Mouse (Mus musculus) heart, postnatal 10 days (tissue): ENCODE results near the gene Cenpa. TPM values are rescaled to one million over a fixed set of nuclear protein-coding genes. Genes with fewer than 3 reads are reported as not detected.

Source experiments
- DNase-seq, 2 experiments: peaks; one replicate each; pipeline ENCODE4 v3.0.0; 2021
- intact Hi-C: fragments of 180-260 bp; cut with DNase I; formaldehyde crosslinking; loops from one replicate; pipeline ENCODE4 v1.15.1; 2025
- total RNA-seq, 2 experiments: library from RNA; stranded (reverse); gene quantifications; 2 replicates each; pipeline ENCODE4 v1.2.3; 2021

The Cenpa gene
- total RNA-seq, 2 experiments from 2014 or later, result 85.5 to 86.1 TPM

GRCm38 (mm10) chr5:30638041-30638440, 28.5 kb upstream of the Cenpa start:
- intact Hi-C loops, result loop anchor here (1.0 to 10.0 kb wide), 4 partner anchors 122 to 423 kb away; no protein-coding TSS in a partner anchor
- peak; percentile 90 to 91 for DNase-seq

DNA sequence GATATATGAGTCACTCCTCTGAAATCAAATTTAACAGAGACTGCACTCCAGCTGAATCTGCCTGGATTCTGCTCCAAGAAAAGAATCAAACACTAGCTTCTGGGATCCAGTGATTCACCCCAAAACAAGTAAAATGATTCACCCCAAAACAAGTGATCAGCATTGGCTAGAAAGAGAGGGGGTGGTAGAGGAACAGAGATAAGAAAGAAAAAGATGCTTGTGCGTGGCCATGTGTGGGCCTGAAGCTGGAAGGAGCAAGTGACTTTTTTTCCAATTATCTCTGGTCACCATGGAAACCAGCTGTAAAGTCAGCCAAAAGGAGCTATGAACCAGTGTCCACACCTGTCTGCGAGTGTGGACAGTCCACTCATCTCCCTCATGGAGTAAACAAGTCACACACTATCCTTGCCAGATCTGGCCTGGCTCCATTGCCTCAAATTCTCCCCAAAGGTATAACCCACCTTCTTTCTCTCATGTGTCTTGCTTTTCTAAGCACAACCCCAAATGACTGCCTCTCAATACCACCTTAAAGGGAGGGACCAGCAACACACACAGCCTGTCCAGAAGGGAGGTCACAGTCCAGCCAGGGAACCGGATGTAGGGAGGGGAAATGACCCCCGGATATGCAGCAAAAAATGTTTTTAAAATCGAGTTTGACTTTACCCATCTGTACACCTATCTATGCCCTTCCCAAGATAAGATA, 22.9 kb upstream of the Cenpa start:
- DNase-seq, result peak in 1 of 2 experiments; percentile 38
- intact Hi-C loops, result no loop called here

DNA sequence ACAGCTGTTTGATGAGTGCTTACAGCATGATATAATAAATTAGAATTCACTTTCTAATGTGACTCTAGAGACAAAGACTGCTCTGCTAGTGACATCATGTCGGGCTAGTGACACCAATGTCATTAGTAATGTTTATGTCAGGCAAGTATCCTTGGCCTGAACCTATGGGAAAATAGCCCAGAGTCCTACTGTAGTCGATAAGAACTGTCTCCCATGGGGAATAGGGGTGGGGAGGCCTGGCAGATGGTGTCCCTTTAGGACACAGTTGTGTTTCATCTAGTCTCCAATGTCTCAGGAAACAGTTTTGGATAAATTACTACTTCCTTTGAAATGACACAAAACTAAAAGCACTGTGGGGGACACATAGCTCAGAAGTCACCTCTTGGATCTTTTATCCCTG, 20.5 kb upstream of the Cenpa start:
- peak; percentile 63 to 67 for DNase-seq
- intact Hi-C loops, result no loop called here

- intact Hi-C loops, result no loop called here
- DNase-seq, result no peak
Measured at GRCm38 (mm10) chr5:30647396-30647795, 19.2 kb upstream of the Cenpa start.

GRCm38 (mm10) chr5:30647815-30648560, 18.6 kb upstream of the Cenpa start, which contains the start of gene Slc35f6:
Gene Slc35f6 (plus strand): TSS chr5:30647933.
- peak; percentile 96 for DNase-seq
- intact Hi-C loops, result no loop called here

GRCm38 (mm10) chr5:30649558-30649957, 17.0 kb upstream of the Cenpa start:
- intact Hi-C loops, result no loop called here
- no peak for DNase-seq

DNA sequence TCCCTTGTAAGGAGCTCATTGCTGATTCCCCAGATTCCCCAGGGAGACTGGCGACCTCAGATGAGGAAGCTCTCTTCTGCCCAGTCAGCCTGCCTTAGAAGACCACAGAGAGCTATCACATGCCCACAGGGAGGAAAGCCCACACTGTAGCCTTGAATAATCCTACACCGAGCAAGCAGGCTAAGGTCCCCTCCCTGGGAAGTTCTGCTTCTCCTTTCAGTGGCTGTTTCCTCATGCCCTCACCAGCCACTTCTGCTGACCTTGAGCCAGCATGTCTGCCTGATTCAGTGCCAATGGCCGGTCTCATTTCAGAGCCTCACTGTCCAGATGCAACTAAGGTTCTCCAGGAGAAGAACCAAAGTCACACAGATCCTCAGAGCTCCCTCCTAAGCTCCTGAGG, 15.8 kb upstream of the Cenpa start:
- DNase-seq, result peak; percentile 52 to 55
- intact Hi-C loops, result no loop called here

DNA sequence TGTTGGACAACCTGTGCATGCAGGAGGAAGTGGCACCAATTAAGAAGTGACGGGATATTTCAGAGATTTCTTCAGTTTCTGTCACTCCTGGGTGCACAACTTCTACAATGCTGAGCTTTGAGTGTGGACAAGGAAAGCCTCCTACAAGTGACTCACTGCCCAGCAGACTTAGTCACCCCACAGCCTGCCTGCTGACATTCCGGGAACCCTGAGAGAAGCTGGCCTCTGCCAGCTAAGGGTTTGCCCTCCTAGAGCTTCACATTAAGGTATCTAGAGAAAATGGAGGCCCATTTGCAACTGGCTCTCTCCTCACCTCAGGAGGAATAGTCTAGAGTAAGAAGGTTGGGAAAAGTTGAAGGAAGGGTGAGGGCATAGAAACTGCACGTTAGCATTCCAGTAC, 15.0 kb upstream of the Cenpa start:
- intact Hi-C loops, result no loop called here
- DNase-seq, result no peak

GRCm38 (mm10) chr5:30653246-30653645, 13.3 kb upstream of the Cenpa start:
- intact Hi-C loops, result no loop called here
- no peak for DNase-seq

GRCm38 (mm10) chr5:30655042-30655441, 11.5 kb upstream of the Cenpa start:
- DNase-seq, result no peak
- intact Hi-C loops, result no loop called here

DNA sequence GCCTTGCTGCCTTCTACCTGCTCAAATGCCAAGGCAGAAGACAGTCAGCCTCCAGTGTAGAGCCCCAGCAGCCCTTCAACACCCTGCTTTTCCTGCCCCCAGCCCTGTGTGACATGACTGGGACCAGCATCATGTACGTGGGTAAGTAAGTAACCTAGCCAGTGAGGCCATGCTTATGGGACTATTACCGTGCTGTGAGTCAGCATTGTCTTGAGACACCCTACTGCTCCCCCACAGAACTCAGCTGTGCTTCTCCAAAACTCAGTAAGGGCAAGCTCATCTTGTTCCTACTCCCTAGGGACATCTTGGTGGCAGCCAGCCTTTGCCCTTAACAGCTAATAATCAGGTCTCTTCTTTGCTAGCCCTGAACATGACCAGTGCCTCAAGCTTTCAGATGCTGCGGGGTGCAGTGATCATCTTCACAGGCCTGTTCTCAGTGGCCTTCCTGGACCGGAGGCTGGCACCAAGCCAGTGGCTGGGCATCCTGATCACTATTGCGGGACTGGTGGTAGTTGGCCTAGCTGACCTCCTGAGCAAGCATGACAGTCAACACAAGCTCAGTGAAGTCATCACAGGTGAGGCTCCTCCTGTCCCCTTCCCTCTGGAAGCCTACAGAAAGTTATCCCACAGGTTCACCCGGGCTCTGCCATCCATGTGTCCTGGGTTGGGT, 10.9 kb upstream of the Cenpa start:
- intact Hi-C loops, result no loop called here
- no peak for DNase-seq

DNA sequence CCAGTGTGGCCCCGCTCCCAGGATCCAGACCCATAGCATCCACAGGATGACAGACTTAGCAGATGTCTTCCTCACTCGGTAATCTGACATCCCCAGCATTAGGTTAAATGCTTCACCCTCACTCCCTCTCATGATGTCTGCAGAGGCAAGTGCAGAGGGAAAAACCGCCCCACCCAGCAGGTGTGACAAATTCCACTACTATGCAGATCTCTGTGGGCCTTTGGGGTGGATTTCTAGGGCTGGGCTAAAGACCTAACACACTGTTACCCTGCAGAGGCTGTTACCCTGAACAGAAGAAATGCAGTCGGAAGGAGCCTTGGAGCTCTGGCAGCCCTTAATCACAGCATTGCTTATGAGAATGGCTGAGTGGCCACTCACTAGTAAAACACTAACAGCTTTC, 7.5 kb upstream of the Cenpa start:
- intact Hi-C loops, result no loop called here
- DNase-seq, result no peak

- intact Hi-C loops, result no loop called here
- no peak for DNase-seq
Measured at GRCm38 (mm10) chr5:30660278-30660677, 6.3 kb upstream of the Cenpa start.

GRCm38 (mm10) chr5:30660813-30661212, 5.8 kb upstream of the Cenpa start:
- intact Hi-C loops, result no loop called here
- DNase-seq, result no peak

GRCm38 (mm10) chr5:30665360-30665759, 1.2 kb upstream of the Cenpa start:
- intact Hi-C loops, result no loop called here
- DNase-seq, result no peak

GRCm38 (mm10) chr5:30665968-30666367, 609 bp upstream of the Cenpa start:
- DNase-seq, result peak in 1 of 2 experiments; percentile 52
- intact Hi-C loops, result no loop called here

DNA sequence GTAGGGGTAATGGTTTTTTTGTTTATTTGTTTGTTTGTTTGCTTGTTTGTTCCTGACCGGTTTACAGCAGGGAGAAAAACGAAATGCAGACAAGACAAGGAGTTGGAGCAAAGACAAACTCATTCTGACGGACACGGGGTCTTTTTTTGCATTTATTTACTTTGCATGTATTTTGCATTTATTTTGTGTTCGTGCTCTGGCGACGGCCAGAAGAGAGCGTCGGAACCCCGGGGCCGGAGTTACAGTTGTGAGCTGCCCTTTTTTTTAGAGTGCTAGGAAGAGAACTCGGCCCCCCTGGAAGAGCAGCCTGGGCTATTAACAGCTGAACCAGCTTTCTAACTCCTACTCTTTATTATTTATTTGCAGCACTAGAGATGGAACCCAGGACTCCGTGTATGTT, 638 bp downstream of the Cenpa start:
- intact Hi-C loops, result no loop called here
- DNase-seq, result no peak

DNA sequence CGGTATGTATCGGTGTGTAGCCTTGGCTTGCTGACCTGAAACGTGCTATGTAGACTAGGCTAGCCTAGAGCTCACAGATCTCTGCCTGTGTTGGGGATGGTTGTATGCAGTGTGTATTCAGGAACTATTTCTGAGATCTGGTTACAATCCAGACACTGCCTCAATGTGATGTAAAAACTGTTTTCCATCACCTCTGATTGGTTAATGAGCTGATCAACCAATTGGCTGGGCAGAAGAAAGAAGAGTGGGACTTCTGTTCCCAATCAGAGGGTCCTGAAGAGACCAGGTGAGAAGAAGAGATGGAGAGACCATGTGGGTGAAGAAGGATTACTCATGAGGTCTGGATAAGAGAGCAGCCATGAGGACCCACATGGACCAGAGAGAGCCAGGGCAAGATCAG, 1.1 kb downstream of the Cenpa start:
- DNase-seq, result no peak
- intact Hi-C loops, result no loop called here

DNA sequence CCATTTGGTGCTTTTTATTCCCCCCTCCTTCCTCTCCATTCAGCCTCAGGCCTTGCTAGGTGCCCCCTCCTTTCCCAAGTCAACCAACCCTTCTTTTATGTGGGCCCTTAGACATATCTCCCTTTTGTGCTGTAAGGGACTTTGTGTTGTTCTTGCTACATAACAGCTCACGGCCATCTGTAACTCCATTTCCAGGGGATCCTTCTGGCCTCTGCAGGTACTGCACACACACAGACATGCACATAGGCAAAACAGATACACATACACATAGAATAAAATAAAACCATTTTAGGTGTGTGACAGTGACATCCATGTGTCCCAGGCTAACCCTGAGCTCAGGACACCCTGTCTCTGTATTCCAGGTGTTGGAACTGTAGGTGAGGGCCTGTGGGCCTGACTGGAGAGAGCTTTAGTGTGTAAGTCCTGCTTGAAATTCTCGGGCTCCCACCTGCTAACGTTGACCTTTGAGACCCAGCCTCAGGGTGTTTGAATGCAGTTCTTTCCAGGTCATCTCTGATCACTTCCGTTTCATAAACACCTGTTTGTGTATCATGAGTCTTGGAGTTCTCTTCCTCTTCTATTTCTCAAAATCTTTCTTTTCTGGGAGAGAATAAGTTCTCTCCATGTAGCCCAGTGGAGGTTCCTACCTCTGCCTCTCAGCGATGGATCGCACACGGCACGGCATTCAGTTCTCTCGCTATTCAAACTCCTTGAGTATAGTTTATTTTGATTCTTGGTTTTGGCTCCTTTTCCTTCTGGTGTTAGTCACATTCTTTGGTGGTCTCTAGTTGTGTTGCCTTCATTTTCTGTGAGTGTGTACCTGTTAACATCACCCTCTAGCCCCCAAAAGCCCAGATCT, 2.3 kb downstream of the Cenpa start:
- intact Hi-C loops, result no loop called here
- no peak for DNase-seq

GRCm38 (mm10) chr5:30669496-30669830, 2.9 kb downstream of the Cenpa start:
- DNase-seq, result no peak
- intact Hi-C loops, result no loop called here

- intact Hi-C loops, result no loop called here
- no peak for DNase-seq
Measured at GRCm38 (mm10) chr5:30670091-30670490, 3.5 kb downstream of the Cenpa start.
